Mouse (Mus musculus) MN1 (cell line): ENCODE results near the gene Cops9.

Experiments used
- DNase-seq: peaks from one replicate; pipeline ENCODE4 v3.0.0-alpha.2; 2016; ENCODE audit warnings: low spot score

Gene Cops9

GRCm38 (mm10) chr1:92596019-92596418 lies 45.8 kb downstream of the Cops9 start:
- DNase-seq: no peak

GRCm38 (mm10) chr1:92594111-92594510 lies 47.7 kb downstream of the Cops9 start, which contains the start of gene Olfr1411:
Gene Olfr1411 (plus strand): TSS chr1:92594411.
- DNase-seq: no peak
